Mouse (Mus musculus) R1 (cell line): ENCODE measurements around the gene Ahnak.
"Not testable (repeated sequence)": the region's sequence is repeated elsewhere in the genome, so short reads cannot be mapped to it uniquely, and the experiment has no call there.

ENCODE experiments used
- DNase-seq: peaks from one replicate; pipeline ENCODE4 v3.0.0-alpha.2; 2018; ENCODE audit warnings: low read depth, low spot score

Gene Ahnak

DNA sequence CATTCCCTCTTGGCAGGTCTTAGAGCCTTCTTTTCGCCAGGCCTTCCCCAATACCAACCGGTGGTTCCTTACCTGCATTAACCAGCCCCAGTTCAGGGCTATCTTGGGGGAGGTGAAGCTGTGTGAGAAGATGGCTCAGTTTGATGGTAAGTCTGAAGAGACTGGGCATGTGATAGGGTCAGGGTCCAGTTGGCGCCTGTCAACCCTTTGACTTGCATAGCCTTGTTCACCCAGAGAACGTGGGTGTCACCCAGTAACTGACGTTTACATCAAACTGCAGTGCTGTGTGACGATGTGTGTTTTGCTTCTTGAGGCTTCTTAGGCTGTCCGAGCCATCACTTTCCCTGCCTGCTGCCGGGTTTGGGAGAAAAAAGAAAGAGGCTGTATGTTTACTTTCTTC, 16.6 kb upstream of the Ahnak start:
- DNase-seq: not testable (repeated sequence)

DNA sequence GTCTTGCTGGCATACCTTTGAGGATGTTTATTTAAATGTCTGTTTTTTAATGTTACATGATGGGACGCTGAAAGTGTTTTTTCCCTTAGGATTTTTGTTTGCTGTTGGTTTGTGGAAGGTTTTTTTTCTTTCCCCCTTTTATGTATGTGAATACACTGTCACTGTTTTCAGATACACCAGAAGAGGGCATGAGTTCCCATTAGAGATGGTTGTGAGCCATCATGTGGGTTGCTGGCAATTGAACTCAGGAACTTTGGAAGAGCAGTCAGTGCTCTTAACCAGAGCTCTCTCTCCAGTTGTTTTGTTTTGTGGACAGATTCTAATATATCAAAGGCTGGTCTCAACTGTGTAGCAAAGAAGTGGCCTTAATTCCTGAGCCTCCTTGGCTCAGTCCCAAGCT, 14.4 kb upstream of the Ahnak start:
- no peak for DNase-seq

DNA sequence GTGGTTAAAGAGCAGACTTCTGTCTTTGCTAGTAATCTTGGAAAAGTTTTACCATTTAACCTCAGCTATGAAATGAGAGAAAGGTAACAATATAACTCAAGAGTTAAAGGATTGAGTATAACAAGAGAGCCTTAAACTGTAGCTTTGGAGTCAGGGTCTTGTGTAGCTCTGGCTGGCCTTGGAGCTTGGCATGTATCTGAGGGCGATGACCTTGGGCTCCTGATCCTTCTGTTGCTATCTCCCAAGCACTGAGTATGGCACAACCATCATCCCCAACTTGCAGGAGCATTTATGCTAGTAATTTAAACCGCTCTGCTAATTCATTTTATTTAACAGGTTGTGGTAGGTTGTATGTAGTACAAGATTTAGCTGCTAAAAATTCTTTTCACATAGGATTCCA, 13.6 kb upstream of the Ahnak start:
- DNase-seq: no peak

DNA sequence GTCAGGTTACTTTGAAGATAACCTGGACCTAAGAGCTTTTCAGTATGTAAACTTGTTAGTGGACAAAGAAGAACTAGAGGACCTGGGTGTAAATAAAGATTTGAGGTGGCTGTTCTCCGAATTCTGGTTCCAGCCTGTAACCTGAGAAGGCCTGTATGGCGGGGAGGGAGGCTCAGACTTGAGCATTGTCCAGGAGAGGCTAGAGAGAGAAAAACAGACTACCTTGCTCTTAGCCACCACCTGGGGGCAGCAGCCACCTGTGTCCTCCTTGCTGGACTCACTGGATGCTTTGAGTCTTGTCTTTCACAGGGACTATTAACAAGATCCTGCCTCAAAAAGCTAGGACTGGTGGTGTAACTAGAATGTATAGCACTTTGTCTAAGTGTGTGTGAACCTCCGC, 12.5 kb upstream of the Ahnak start:
- DNase-seq: peak; percentile 79

DNA sequence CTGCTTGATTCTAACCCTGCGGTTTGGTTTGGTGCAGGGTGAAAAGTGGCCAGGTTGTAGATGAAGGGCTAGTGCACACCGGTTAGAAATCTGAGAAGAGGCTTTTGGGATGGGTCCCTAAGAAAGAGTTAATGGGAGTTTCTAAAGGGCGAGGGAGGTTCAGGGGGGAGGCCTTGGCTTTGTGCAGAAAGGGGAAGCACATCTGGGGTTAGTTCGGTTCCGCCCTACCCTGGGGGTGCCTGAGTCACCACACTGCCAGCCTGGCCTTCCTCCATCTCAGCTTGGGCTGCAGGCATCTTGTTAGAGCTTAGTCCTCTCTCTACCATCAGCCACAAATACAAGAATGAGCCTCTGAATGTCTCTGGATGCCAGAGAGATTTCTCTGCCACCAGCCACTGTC, 8.3 kb upstream of the Ahnak start:
- peak; percentile 48 for DNase-seq

DNA sequence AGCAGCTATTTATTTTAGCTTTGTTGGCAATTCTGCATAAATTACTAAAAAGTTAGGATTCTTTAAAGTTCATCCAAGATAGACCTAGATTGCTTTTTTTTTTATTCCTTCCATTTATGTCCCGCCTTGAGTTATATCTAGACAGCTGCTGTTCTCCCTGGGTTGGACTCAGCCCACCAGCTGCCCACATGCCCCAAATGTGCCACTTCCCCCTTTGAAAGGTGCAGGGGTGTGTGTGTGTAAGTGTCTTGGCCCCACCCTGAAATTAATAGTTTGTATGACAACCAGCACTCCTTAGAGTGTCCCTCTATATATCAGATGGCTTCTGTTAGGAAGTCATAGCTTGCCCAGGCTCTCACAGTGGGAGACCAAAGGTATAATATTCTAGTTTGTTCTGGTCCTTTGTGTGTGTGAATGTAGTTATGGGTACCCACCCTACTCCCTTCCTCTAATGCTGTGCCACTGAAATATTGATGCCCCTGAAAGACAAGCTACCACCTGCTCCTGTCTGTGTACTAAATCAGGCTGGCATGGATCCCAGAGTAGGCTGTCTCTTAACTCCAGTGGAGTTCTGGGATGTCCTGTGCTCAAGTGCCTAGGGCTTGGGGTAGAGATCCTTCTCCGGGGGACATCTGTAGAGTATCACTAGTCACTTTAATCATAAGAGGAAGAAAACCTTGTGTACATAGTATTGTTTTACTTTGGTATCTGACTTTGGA, 7.5 kb upstream of the Ahnak start:
- no peak for DNase-seq

DNA sequence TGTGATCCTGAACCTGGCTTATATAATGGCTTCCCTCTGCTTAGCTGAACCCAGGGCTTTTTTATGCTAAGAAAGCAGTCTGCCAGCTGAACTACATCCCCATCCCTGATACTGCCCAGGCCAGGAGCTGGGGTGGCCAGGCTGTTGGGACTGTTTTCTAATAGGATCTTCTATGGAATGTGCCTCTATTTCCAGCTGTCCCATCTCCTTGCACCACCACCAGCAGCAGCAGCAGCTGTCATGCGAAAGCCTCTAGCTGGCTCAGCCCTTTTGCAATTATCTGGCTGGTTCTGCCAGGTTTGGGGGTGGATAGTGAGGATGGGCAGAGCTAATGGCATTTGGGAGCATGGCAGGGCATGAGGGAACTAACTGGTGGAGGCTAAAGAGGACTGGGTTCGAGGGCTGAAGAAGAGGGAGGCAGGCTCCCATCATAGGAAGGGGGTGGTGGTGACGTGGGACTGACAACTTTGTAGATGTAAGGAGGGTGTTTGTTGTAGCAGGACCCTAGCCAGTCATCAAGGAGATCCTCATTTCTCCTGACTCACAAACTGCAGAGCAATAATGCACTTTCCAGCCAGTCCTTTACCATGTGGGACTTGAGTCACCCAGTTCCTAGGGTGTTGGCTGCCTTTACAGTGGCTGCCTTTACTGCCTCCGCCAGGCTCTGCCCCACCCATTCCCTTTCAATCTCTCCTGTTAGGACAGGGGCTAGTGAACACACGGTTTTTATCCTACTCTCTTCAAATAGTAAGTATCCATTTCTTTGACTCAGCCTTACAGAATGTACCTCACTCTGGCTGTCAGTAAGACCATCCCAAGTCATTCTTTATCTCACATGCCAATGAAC, 6.6 kb upstream of the Ahnak start:
- peak; percentile 40 for DNase-seq

DNA sequence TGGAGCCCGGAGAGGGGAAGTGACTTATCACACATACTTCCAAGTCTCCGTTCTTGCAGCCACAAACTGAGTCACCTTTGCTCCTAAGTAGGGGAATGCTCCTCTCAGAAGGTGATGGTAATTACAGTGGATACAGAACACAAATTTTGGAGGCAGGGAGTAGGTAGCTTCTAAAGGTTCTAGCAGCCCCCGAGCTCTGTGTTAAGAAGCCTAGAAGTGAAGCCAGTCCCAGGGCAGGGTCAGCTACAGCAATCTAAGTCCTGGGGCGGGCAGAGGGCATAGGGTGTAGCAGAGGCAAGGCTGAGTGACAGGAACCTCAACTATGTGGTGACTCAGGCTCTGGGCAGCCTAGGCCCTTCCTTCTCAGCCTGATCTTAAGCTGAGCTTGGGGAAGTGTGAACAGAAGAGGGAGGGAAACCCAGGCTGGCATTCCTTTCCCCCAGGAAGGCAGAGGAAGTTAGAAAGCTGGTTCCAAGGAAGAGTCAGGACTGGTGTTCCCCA, 5.9 kb upstream of the Ahnak start:
- peak; percentile 41 for DNase-seq

DNA sequence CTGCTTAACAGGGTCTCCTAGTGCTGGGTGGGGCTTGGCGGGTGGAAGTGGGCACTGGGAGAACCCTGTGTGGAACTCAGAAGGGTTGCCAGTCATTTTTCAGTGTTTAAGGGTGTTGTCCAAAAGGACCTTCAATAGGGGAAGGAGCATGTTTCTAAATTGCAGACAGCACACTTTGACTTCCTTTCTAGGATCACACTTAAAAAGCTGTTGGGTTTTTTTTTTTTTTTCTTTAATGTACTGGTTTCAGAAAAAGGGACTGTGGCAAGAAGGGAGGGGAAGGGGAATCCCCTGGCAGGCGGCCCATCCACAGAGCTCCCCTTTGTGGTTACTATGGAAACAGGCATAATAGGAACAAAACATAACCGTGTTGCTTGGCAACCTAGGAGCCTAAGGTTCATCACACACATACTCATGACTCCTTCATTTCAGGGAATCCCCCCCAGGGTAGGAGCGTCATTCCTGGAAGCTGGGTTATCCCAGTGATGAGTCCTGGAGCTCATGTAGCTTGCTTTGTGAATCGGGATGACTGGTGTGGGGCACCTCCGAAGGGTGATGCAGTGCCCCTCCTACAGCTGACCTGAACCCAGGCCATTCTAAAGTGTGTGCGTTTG, 4.7 kb upstream of the Ahnak start:
- DNase-seq: peak; percentile 87

DNA sequence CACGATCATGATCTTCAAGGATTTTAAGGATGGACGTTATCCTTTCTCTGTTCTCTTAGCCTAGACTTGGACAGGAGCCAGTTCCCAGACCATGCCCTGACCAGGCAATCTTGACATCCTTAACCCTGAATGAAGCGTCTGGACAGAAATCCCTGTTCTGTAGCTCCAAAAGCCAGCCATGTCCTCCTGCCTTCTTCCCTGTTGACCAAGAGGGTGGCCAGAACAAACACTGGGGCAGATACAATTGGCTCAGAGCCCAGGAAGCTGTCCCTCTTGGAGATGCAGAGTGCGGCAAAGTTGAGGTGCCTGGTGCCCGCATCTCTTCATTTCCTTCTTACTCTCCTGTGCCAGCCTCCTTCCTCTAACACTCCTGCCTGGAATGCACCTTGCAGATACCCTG, 3.2 kb upstream of the Ahnak start:
- DNase-seq: no peak

DNA sequence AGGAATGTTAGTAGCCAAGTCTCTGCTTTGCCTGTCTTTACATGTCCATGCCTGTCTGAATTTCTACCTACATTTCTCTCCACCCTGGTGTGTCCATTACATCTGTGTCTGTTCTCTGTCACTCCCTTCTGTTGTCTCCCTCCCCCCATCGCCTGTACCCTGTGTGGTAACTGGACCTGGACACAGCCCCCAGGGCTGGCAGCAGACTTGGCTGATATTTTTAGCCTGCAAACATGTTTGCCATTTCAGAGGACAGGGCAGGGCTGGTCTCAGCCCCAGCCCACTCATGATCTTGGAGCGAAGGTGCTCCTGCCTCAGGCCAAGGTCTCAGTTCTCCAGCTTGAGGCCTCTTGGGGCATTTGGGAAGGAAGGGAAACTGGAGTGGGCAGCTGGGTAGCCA, 1.3 kb upstream of the Ahnak start:
- no peak for DNase-seq

DNA sequence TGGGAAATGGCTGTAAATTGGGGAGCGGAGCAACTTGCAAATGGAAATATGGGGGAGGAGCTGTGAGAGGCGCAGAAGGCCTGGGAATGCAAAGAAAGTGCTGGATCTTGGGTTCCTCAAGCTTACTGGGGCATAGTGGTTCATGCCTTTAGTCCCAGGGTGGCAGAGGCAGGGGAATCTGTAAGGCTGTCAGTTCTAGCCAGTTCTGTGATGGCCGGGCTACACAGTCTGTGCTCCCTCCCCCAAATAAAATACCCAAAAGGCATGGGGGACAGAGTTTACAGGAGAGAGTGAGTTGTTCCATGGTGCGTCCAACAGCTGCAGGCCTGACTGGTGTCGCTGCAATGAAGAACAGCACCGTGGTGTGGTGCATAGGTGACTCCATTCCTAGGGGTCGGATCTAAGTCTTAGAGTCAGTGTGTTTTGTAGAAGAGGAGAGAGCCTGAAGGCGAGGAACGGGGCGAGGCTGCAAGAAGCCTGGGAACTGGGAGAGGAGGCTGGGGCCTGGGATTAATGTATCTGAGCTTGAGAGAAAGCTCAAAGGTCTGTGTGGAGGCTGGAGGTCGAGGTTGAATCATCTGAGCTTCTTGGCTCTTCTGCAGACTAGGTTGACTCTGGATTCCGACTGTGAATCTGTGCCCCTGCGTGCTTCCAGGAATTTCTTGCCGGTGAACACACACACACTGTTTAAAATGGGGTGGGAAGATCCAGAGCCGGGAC, 578 bp upstream of the Ahnak start:
- DNase-seq: no peak

DNA sequence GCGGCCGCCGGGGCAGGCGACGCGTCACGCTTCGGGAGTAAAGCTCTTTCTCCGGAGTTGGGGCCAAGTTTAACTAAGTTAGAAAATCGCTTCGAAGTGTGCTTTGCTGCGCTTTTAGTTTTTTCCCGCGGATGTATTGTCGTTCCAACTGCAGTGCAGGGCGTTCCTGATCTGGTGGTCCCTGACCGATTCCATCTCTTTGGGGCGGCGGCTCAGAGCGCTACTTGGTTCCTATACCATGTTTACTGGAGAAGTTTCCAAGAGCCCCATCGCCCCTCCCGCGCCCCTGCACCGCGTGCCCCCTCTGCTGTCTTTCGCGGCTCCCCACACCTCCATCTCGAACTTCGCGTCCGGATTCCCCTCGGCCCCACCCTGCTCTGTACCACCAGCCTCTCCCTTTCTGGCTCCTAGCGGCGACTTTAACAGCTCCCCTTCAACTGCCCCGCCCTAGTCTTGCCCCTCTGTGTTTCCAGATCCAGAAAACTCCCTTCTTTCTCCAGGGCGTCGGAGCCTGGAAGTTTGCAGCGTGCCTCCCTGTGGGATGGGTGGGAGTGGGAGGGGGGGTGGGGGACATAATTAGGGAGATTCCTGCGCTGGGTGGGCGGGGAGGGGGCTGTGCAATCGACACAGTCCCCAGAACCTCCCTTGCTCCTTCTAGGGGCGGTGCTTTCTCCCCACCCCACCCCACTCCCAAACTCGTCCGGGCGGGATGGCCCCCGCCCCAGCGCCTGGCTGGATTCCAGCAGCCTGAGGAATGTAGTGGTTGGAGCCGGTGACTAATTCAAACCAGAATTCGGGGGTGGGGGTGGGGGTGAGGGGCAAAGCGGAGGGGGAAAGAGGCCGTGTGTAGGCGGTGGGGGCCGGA, 715 bp downstream of the Ahnak start:
- DNase-seq: peak; percentile 98

DNA sequence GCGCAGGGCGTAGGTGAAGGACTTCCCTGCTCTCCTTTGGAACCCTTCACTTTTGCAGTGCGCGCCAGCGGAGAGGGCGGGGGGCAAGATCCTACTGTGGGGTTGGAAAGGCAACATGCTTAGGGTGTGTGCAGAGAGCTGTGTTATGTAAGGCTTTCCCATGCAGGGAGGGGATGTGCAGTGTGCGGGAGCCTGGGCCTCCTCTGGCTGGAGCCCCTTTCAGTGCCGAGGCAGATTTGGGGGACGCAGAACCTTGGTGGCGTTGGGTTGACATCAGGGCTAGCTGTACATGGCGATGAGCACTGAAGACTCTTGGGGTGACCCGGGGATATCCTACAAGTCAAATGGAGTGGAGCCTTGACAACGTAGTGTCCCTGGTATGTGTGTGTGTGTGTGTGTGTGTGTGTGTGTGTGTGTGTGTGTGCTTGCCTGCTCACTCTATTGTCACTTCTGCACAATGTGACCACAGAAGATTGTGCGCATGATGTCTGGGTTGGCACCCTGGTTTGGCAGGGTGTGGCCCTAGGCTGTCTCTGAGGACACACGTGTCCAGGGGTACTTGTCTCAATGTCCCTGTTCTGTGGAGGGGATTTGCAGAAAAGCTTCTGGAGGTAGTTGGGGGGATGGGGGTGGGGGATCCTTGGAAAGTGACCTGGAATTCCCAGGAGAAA, 1.5 kb downstream of the Ahnak start:
- DNase-seq: no peak

DNA sequence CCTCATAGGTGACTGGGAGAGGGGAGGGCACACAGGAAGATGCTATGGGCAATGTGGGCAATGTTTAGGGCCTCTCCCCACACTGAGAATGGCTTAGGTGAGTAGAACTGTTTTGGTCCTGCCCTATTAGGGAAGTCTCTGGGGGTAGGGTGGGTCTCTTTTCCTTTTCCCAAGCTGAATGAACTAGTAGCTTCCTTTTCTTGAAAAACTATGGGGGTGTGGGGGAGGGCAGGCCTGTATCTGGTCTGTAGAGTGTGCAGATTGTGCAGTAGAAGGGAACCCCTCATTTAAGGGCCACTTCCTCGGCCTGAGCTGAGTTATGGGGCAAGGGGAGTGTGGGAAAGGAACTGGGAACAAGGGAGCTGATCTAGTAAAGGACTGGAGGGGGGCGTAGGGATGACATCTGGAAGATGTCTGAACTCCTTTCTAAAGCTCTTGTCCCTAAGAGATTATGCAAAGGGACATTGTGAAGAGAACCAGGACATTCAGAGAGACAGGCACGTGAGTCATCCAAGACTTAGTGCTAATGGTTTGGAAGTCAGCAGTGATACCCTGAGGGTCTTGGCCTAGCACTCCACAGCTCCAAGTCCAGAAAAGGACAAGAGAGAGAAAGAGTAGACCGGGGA, 2.3 kb downstream of the Ahnak start:
- DNase-seq: no peak

DNA sequence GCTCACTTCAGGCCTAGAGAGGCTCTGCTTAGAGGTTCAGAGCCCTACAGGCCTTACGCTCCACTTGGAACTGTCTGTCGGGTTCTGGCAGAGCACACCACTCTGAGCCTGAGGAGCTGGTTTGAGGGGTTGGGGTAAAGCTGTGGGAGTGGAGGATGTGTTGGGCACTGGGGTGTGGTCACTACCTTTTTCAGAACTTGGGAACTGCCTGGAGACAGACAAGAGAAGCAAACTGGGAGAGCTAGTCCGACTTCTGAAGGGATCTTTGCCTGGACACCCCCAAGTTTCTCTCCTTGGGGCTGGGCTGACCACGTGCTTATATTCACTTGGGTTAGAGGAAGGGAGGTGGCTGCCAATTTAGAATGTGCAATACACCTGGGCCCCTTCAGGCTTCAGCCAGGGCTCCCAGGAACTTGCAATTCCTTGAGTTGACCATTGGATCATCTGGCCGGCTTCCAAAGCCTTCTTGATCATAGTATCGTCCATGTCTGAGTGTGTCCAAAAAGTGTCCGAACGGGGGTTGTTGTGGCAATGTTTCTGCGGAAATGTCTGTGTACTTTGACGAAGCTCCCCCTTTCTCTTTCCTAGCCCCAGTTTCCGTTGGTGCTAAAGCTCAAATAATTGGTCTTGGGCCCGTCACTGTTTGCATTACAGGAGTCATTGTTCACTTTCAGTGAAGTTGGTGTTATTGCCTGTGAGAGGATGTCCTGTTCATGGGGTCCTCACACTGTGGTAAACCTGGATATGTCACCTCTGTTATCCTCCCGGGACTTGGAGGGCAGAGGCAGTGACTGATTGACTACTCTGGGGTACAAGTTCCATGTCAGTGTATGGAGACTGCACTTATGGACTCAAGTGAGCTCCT, 3.0 kb downstream of the Ahnak start:
- DNase-seq: no peak

DNA sequence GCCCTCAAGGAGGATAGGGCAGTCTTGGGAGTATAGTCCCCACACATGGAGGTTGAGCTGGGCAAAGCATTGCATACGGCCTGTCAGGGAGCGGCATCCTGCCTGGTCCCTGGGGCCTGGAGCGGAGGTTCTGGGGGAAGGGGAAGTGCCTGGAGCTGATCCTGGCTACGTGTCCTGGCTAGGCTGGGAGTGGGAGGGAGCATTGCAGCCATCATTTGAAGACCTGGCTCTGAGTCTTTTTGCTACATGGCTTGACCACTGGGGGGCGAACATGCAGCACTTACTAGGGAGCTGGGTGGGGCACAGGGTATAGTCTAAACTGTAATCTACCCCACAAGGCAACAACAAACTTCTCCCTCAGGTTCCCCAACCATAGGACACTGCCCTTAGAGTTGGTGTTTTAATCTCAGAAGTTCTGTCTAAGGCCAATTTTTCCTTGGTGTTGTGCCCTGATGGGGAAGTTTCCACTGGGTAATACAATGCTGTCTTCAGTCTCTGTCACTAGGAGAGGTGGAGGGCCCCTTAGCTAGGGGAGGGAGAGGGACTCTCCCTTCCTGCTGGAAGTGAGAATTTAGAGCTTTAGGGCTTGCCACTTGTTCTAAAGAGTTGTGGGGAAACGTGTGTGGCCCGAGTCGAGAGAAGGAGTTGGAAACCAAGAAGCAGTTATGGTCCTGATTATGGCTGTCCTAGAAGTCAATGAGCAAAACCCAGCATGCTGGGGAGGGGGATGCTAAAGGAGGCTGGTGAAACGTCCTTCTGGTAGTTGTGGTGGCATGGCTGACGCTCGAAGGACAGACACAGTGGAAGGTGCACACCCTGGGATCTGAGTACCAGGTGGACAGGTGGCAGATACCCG, 3.9 kb downstream of the Ahnak start:
- DNase-seq: peak; percentile 88

DNA sequence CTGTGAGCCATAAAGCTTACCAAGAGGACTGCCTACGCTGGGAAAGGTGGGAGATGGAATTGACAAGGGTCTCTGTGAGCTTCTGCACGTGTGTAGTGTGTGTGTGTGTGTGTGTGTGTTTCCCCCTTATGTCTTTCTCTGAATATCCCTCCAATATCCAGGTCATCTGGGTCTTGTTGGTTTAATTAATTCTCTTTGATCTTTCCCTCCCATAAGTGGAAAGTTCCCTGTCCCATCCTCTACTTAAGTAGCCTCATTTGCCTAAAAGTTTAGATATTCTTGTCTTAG, 4.5 kb downstream of the Ahnak start:
- DNase-seq: no peak
